Mouse (Mus musculus) splenic B cell, adult 2 months (primary cell): ENCODE results near the gene Pygl.
"Not testable (repeated sequence)": the region's sequence is repeated elsewhere in the genome, so short reads cannot be mapped to it uniquely, and the experiment has no call there.

ENCODE experiments used
- DNase-seq: peaks from one replicate; pipeline ENCODE4 v3.0.0-alpha.2; 2011; ENCODE audit warnings: low read depth, low spot score
- H3K27me3 ChIP-seq: 2 replicates; pipeline ENCODE4 v1.6.1; 2012; ENCODE audit warnings: mild to moderate bottlenecking, low read length, moderate library complexity, mixed read lengths; ENCODE audit not compliant: control insufficient read depth, poor library complexity, insufficient read depth, severe bottlenecking
- H3K36me3 ChIP-seq: 2 replicates; pipeline ENCODE4 v1.6.1; 2012; ENCODE audit warnings: mild to moderate bottlenecking, low read length, moderate library complexity, mixed read lengths; ENCODE audit not compliant: control insufficient read depth, poor library complexity, insufficient read depth, severe bottlenecking

The Pygl gene

DNA sequence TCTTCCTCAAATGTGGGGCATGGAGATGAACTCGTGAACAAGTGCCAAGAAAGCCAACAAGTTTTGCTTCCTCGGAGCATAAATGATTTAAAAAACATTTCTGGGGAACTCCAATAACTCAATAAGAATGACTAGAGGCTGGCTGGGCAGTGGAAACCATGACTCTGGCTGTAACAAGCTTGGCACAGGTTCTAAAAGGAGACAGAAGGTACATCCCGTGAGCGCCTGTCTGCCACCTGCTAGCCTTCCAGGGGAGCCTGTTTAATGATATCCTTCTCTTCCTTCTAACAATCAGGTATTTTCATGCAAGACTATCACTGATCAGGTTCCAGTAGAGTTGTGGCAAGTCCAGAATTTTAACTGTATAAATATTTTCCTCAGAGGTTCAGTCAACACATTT, 18.8 kb downstream of the Pygl start:
- no peak for DNase-seq
- Histone ChIP-seq H3K36me3 (no peaks in the 10 kb centered on the region), H3K27me3 (no peaks in the 10 kb centered on the region)

DNA sequence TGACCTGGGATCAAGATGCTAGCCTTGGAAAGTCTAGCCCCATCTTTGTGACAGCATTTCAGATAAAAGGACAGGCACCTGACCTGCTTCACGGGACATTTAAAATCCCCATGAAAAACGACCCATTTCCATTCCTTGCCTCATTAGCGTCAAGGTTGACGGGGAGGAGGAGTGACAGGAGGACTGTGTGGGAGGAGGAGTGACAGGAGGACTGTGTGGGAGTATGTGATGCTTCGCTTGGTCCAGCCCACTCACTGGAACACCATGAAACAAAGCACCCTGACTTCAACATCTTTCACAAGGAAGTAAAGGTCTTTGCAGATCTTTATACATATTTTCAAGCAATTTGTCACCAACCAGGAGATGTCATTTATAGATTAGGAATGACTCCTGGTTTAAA, 23.1 kb downstream of the Pygl start:
- Histone ChIP-seq H3K27me3 (no peaks in the 10 kb centered on the region), H3K36me3 (no peaks in the 10 kb centered on the region)
- no peak for DNase-seq

DNA sequence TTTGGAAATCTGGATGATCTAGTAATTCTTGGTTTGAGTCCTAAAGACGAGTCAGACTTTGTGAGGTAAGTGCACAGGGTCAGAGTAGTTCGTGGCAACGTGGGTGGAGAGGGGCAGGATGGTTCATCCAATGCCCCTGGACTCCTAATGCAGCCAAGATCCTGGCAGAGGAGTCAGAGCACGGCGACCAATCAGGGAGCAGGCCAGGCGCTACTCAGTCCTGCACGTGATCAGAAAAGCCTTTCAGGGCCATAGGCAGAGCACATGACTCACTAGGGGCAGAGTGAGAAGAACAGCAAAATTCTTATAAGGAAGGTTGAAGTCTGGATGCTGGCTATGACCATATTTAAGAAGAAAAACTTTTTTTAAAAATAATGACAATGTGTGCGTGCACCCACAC, 26.9 kb downstream of the Pygl start:
- Histone ChIP-seq H3K36me3 (no peaks in the 10 kb centered on the region), H3K27me3 (no peaks in the 10 kb centered on the region)
- DNase-seq, result no peak

DNA sequence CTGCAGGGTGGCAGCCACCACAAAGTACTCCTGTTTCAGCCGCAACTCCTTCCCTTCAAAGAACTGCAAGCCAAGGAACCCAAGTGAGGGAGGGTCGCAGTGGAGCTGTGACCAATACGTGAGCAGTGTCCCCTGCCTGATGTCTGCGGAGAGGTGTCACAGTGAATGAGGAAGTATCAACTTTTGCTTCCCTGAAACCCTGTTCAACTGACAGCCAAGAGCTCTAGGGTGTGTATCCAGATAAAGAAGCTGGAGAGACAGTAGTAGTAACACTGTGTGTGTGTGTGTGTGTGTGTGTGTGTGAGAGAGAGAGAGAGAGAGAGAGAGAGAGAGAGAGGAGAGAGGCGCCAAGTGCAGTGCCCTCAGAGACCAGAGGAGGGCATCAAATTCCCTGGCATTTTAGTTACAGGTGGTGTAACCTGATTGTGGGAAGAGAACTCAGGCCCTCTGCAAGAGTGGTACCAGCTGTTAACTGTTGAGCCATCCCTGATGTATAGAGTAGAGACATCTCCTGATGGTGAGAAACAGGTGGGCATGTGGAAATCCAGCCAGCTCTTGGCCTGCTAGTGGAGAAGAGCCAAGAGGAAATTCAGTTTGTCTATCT, 29.3 kb downstream of the Pygl start:
- no peaks in the 10 kb centered on the region for H3K36me3 ChIP-seq
- no peak for DNase-seq
- no peaks in the 10 kb centered on the region for H3K27me3 ChIP-seq

DNA sequence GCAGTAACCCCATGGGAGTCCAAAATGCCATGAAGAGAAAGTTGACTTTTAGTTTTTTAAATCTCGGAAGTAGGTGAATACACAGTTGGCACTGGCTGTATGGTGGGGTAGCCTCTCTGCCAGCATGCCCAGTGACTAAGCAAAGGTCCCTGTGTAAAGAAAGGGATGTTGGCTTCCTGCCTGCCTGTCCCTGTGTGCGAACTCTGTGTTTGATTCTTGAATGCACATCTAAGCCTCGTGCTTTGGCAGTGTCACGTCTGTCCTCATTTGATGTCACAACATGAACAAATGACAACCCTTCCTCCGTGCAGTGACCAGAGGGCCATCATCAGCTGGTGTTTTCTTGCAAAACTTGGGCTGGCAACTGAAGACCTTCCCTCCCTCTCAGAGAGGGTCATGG, 34.9 kb downstream of the Pygl start:
- no peak for DNase-seq
- H3K36me3 ChIP-seq, result no peaks in the 10 kb centered on the region
- H3K27me3 ChIP-seq, result no peaks in the 10 kb centered on the region

DNA sequence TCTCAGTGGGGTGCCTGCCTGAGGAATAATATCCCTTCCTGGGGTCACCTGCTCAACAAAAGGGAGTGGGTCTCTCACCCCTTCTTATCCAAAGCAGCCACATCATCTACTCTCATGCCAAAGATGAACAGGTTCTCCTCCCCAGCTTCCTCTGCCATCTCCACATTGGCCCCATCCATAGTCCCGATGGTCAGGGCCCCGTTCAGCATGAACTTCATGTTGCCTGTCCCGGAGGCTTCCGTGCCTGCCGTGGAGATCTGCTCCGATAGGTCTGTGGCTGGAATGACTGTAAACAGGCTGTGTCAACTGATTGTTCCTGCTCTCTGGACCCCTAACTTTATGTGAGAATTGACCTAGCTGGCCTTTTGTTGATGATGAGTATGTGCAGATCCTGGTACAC, 35.9 kb downstream of the Pygl start:
- Histone ChIP-seq H3K27me3 (no peaks in the 10 kb centered on the region), H3K36me3 (no peaks in the 10 kb centered on the region)
- no peak for DNase-seq

DNA sequence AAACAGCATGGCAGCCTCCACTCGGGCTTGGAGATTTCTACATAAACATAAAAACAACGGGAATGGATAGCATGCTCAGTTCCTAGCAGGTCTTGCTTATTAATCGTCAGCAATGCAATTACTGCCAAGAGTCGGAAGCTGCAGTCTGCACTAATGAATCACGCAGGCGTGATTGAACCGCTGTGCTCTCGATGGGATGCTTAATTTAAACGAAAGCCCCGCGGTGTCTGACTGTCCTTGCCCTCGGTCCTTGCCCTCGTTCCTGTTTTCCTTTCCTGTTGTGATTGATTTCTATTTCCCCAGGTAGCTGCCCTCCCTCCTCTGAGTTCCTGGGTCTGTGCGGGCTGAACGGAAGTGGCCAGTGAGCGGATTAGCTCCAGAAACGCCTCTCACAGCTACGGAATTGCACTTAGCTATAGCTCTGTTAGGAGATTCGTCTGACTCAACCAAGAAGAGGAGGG, 39.0 kb downstream of the Pygl start:
- no peak for DNase-seq
- Histone ChIP-seq H3K27me3 (no peaks in the 10 kb centered on the region), H3K36me3 (no peaks in the 10 kb centered on the region)

DNA sequence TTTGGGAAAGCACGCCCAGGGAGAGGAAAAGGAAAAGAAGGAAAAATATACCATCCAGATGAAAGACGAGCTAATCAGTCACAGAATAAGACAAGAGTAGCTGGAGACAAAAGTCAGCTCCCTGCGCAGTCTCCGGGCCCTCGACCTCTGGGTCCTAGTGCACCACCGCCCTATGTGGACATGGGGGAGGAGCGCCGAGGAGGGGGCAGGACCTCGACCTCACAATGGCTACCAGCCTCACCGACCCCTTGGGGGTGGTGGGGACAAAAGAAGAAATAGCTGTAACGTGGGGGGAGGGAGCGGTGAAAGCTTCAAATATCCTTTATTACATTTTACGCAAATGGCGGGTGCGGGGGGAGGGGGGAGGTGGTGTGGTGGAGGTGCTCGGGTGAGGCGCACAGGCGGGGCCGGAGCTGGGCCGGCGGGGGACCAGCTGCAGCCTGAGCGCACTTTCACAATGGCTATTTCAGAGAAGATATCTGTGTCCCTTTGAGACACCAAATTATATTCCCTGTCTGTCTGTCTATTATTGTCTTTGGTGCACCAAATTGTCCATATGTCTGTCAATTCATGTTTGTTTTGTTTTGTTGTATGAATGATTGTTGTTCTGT, 47.0 kb downstream of the Pygl start:
- H3K36me3 ChIP-seq, result no peaks in the 10 kb centered on the region
- no peaks in the 10 kb centered on the region for H3K27me3 ChIP-seq
- no peak for DNase-seq

DNA sequence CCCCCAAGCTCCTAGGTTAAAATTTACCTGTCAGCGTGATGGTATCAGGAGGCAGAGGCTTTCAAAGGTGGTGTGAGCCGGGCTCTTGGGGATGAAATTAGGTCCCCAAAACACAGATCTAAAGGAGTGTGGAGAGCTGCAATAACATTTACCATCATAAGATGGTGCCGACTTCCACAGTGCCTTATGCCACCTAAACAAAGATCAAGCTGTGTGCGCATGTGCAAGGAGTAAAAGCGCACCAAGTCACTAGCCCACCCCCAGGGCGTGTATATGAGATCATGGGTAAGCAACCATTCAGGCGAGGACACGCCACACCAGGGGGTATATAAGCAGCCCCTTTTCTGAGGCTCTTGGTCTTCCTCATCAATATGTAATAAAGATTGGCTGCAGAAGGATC, 47.8 kb downstream of the Pygl start:
- H3K27me3 ChIP-seq, DNase-seq, H3K36me3 ChIP-seq: not testable (repeated sequence)

DNA sequence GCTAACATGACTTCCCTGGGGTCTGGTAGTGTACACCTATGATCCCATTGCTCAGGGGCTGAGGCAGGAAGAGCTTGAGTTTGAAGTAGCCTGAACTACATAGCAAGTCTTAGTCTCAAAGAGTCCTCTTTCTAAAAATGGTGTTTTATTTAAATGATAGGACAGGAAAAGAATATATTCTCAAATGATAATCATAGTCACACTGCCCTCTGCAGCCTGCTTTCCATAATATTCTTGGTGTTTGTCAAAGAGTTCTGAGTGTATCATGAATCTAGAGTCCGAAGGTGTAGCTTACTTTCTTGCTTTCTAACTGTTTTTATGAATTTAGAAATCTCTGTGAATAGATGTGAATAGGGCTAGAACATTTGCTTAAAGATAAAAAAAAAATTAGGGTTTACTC, 61.3 kb downstream of the Pygl start:
- H3K27me3 ChIP-seq, result no peaks in the 10 kb centered on the region
- no peak for DNase-seq
- H3K36me3 ChIP-seq, result no peaks in the 10 kb centered on the region

DNA sequence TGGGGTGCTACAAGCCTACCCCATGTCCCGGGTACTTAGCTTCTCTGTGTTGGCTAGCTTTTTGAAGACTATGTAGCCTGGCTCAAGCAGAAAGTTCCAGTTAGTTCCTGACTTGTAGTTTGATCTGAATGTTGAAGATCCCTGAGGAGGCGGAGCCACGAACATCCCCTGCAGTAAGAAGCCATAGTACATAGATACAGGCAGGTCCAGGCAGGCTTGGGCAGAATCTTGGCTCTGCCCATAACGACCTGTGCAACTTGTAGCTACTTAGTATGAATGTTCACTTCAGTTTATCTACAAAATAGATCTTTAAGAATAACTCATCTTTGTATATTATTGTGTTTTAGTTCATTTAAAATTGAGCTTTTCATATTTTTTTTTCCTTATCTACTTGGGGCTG, 63.3 kb downstream of the Pygl start:
- no peak for DNase-seq
- Histone ChIP-seq H3K36me3 (no peaks in the 10 kb centered on the region), H3K27me3 (no peaks in the 10 kb centered on the region)

DNA sequence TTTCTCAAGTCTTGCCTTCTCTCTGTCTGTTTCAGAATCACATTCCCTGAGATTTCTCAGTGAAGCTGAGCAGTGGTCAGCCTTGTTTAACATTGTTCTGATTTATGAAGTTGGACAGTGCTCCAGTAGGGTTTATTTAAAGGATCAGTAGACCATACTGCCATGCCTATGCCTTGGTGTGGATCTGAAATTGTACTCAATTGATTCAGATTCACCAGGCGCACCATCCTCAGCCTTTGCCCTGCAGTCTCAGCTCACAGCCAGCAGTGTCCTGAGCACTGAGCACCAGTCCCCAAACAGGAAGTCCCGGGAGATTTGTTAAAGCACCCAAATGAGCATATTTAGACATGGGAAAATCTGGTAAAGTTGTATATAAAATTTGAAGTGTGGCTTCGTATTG, 66.5 kb downstream of the Pygl start:
- DNase-seq, result no peak
- Histone ChIP-seq H3K27me3 (no peaks in the 10 kb centered on the region), H3K36me3 (no peaks in the 10 kb centered on the region)

DNA sequence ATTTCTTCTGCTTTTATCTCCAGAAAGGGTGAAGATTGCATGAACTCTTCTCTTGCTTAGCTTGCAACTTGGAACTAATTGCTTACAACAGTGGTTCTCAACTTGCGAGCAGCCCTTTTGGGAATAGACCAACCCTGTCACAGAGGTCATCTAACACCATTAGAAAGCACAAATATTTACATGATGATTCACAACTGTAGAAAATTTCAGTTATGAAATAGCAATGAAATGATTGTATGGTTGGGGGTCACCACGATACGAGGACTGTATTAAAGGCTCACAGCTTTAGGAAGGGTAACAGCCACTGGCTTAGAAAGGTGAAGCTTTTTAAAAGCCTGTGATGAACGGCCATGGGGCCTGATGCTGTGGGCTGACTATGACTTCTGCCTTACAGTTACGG, 70.2 kb downstream of the Pygl start:
- no peak for DNase-seq
- Histone ChIP-seq H3K27me3 (no peaks in the 10 kb centered on the region), H3K36me3 (no peaks in the 10 kb centered on the region)

DNA sequence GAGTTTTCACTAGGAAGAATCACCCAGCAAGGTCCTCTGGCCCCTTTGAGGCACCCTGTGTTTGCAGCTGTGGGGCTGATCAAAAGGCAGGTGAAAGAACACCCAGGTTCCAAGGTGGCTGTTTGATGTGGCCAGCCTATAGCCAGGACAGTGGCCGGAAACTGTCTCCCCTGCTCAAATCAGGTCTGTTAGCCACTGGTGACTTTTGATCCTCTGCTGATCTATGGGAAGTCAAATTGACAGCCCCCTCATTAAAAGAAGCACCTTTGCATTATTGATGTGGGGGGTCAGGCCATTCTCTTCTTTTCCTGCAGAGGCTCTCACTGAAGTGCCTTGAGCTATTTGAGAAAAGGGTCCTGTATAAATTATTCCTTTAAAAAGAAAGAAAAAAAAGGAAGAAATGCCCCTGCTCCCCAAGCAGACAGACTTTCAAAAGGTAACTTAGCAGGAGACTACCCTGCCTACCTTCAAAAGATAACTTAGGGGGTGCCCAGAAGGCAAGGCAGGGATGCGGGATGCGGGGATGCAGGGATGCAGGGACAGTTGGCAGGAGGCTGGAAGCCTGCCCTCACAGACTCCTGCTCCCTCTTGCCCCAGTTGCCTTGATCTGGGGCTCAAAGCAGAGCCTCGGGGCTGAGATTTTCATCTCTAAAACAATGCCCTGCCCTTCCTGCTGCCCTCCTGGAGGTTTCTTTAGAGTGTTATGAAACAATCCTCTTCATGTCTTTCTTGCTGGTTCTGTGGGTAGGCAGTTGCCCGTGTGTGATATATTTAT, 73.8 kb downstream of the Pygl start:
- no peaks in the 10 kb centered on the region for H3K27me3 ChIP-seq
- no peak for DNase-seq

DNA sequence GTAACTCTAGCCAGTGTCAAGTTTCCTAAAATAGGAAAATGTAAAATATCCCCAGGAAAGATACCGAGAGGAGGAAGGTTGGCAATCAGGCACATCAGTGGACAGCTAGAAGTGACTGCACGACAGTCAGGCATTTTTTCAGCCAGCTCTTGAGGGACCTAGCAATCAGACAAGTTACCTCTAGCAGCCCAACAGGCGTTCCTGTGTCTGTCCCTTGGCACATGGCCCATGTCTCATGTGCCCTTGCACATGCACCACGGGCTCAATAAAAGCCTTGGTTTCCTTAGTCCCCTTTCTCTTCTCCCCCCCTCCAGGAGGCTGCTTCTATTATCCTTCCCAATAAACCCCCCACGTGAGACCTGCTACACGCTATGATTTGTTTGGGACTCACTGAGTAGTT, 75.1 kb downstream of the Pygl start:
- H3K27me3 ChIP-seq, result no peaks in the 10 kb centered on the region
- no peaks in the 10 kb centered on the region for H3K36me3 ChIP-seq
- no peak for DNase-seq

More for the DNA sequence above, 73.8 kb downstream of the Pygl start:
- H3K36me3 ChIP-seq, result no peaks in the 10 kb centered on the region
